Mouse (Mus musculus): ENCODE measurements around the gene Qsox2.

The Qsox2 gene

DNA sequence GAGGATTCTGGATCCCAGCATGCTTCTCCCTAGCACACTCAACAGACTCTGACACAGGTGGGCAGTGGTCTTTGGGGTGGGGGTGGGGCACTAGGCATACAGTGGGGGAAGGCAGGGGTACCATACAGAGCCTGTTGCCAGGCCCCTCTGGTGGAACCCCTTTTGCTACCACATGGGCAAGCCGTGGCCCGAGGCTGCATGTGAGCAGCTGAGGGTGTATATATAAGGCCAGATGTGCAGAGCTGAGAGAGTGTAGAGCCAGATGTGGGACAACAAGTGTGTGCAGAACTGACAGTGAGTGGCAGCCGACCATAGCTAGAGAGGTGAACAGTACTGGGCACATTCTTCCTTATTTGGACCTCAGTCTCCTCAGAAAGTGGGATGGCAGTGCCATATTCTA lies 70.4 kb downstream of the Qsox2 start:
- no peak for DNase-seq (ENCODE audit: extremely low spot score)
